Mouse (Mus musculus) ES-Bruce4 (cell line): ENCODE data around the gene Nipal3. TPM values are rescaled to one million over a fixed set of nuclear protein-coding genes. Genes with fewer than 3 reads are reported as not detected.
A peak's percentile ranks its signal among the peaks of the same experiment; 100 is the strongest.

Experiments used
- H3K27ac ChIP-seq: 2 replicates; pipeline ENCODE4 v1.5.1; 2012; ENCODE audit warnings: low read length, inconsistent platforms; ENCODE audit not compliant: insufficient read depth
- H3K27me3 ChIP-seq: 2 replicates; pipeline ENCODE4 v1.6.1; 2012; ENCODE audit warnings: mild to moderate bottlenecking, low read length, inconsistent platforms; ENCODE audit not compliant: control insufficient read depth, poor library complexity, insufficient read depth, severe bottlenecking
- H3K36me3 ChIP-seq: 2 replicates; pipeline ENCODE4 v1.6.1; 2012; ENCODE audit warnings: inconsistent platforms, mild to moderate bottlenecking, low read length, moderate library complexity; ENCODE audit not compliant: control insufficient read depth, poor library complexity, insufficient read depth, severe bottlenecking
- H3K4me1 ChIP-seq: one replicate; pipeline ENCODE4 v1.8.1; 2011; ENCODE audit warnings: low read length; ENCODE audit not compliant: control insufficient read depth, insufficient read depth
- H3K4me3 ChIP-seq: 2 replicates; pipeline ENCODE4 v1.5.1; 2011; ENCODE audit warnings: low read depth, mild to moderate bottlenecking, low read length
- H3K9ac ChIP-seq: 2 replicates; pipeline ENCODE4 v1.6.1; 2012; ENCODE audit warnings: low read depth, mild to moderate bottlenecking, inconsistent platforms; ENCODE audit not compliant: poor library complexity, severe bottlenecking
- H3K9me3 ChIP-seq: replicated peaks from 2 replicates; pipeline ENCODE4 v1.6.1; 2012; ENCODE audit warnings: mild to moderate bottlenecking, low read length, inconsistent platforms; ENCODE audit not compliant: control insufficient read depth, poor library complexity, insufficient read depth, severe bottlenecking
- CTCF ChIP-seq: IDR thresholded peaks from one replicate; pipeline ENCODE4 v1.8.1; 2011; ENCODE audit warnings: low read depth, low read length
- EP300 ChIP-seq: IDR thresholded peaks from 2 replicates; pipeline ENCODE4 v1.6.1; 2011; ENCODE audit warnings: low read depth, low read length; ENCODE audit not compliant: insufficient read depth
- POLR2A ChIP-seq: IDR thresholded peaks from one replicate; pipeline ENCODE4 v1.8.1; 2011; ENCODE audit warnings: low read length; ENCODE audit not compliant: insufficient read depth
- polyA plus RNA-seq: library from polyadenylated mRNA; stranded (reverse); fragments of >200 nt; gene quantifications from 2 replicates; pipeline ENCODE4 v1.2.4, GENCODE M21; 2011; ENCODE audit warnings: low read depth; ENCODE audit not compliant: missing spikeins, insufficient read depth, insufficient read length

Nipal3 gene
- polyA plus RNA-seq, 1 experiment: 17.5 TPM

GRCm38 (mm10) chr4:135434395-135434789, 60.4 kb downstream of the Nipal3 start:
- no peak for TF ChIP-seq CTCF
- H3K36me3 ChIP-seq: no peaks in the 10 kb centered on the region
- no peaks in the 10 kb centered on the region for H3K4me1 ChIP-seq
- peak overlapping the region; percentile 74 for H3K9ac ChIP-seq
- no peaks in the 10 kb centered on the region for H3K27me3 ChIP-seq
- H3K9me3 ChIP-seq: no peaks in the 10 kb centered on the region
- no peak overlapping the region for H3K27ac ChIP-seq
- H3K4me3 ChIP-seq: peak overlapping the region; percentile 72

GRCm38 (mm10) chr4:135433443-135434394, 61.1 kb downstream of the Nipal3 start, which contains the start of gene Rcan3:
Gene Rcan3, minus strand, starts transcription at chr4:135433853.
- H3K27me3 ChIP-seq: no peaks in the 10 kb centered on the region
- H3K4me3 ChIP-seq: peak within 1 kb of the TSS; percentile 94
- TF ChIP-seq POLR2A (no peak), CTCF (no peak), EP300 (no peak)
- peak within 1 kb of the TSS; percentile 74 for H3K9ac ChIP-seq
- H3K4me1 ChIP-seq: no peaks in the 10 kb centered on the region
- H3K36me3 ChIP-seq: no peaks in the 10 kb centered on the region
- H3K27ac ChIP-seq: no peak within 1 kb of the TSS
- no peaks in the 10 kb centered on the region for H3K9me3 ChIP-seq

GRCm38 (mm10) chr4:135433086-135433442, 61.8 kb downstream of the Nipal3 start:
- H3K9ac ChIP-seq: peak overlapping the region; percentile 74
- no peaks in the 10 kb centered on the region for H3K9me3 ChIP-seq
- peak overlapping the region; percentile 94 for H3K4me3 ChIP-seq
- no peak overlapping the region for H3K27ac ChIP-seq
- H3K4me1 ChIP-seq: no peaks in the 10 kb centered on the region
- TF ChIP-seq POLR2A (no peak), CTCF (no peak), EP300 (no peak)
- H3K36me3 ChIP-seq: no peaks in the 10 kb centered on the region
- H3K27me3 ChIP-seq: no peaks in the 10 kb centered on the region

- Histone ChIP-seq H3K4me1 (no peaks in the 10 kb centered on the region), H3K9ac (no peak overlapping the region), H3K27me3 (no peaks in the 10 kb centered on the region), H3K27ac (no peak overlapping the region), H3K4me3 (no peak overlapping the region), H3K9me3 (0 out of 2 replicates have a peak, but pooled peaks cover 4% of the 10 kb centered on the region), H3K36me3 (no peaks in the 10 kb centered on the region)
- TF ChIP-seq CTCF: no peak
- TF ChIP-seq EP300: no peak
- no peak for TF ChIP-seq POLR2A
Observed at GRCm38 (mm10) chr4:135429990-135430760, 64.7 kb downstream of the Nipal3 start.

- H3K36me3 ChIP-seq: 0 out of 2 replicates have a peak, but pooled peaks cover 3% of the 10 kb centered on the region
- H3K4me3 ChIP-seq: no peak overlapping the region
- no peaks in the 10 kb centered on the region for H3K27me3 ChIP-seq
- no peaks in the 10 kb centered on the region for H3K4me1 ChIP-seq
- no peak for TF ChIP-seq CTCF
- TF ChIP-seq POLR2A: no peak
- no peak for TF ChIP-seq EP300
- 0 out of 2 replicates have a peak, but pooled peaks cover 4% of the 10 kb centered on the region for H3K9me3 ChIP-seq
- H3K9ac ChIP-seq: no peak overlapping the region
- no peak overlapping the region for H3K27ac ChIP-seq
Observed at GRCm38 (mm10) chr4:135429383-135429782, 65.5 kb downstream of the Nipal3 start.

- 0 out of 2 replicates have a peak, but pooled peaks cover 3% of the 10 kb centered on the region for H3K36me3 ChIP-seq
- H3K9me3 ChIP-seq: 0 out of 2 replicates have a peak, but pooled peaks cover 4% of the 10 kb centered on the region
- no peaks in the 10 kb centered on the region for H3K4me1 ChIP-seq
- TF ChIP-seq CTCF (no peak), EP300 (no peak), POLR2A (no peak)
- no peaks in the 10 kb centered on the region for H3K27me3 ChIP-seq
- H3K4me3 ChIP-seq: no peak overlapping the region
- H3K9ac ChIP-seq: no peak overlapping the region
- no peak overlapping the region for H3K27ac ChIP-seq
Observed at GRCm38 (mm10) chr4:135426587-135426986, 68.3 kb downstream of the Nipal3 start.
